Mouse (Mus musculus) testis, adult 2 months (tissue): ENCODE measurements at regions not wholly inside any gene's neighbourhood (a gene's known extent, or its start where the extent isn't known, plus 50 kb on each side); places are given as distances from the start of the nearest gene placed in this dataset.

Experiments
- CTCF ChIP-seq: fragments of 200-500 bp; IDR thresholded peaks from 2 replicates; pipeline ENCODE4 v1.5.1; 2012; ENCODE audit warnings: low read depth, mild to moderate bottlenecking, inconsistent platforms, low read length, moderate library complexity; ENCODE audit not compliant: control insufficient read depth, insufficient read depth, insufficient replicate concordance
- POLR2A ChIP-seq: fragments of 200-500 bp; IDR thresholded peaks from 2 replicates; pipeline ENCODE4 v1.6.1; 2012; ENCODE audit warnings: low read depth, mild to moderate bottlenecking, inconsistent platforms, low read length, moderate library complexity; ENCODE audit not compliant: control insufficient read depth

- TF ChIP-seq CTCF (no peak), POLR2A (no peak)
These were observed 329.8 kb downstream of the Efnb2 start for GRCm38 (mm10) chr8:8331249-8331648.
